Mouse (Mus musculus): ENCODE data around the gene Clec4n. TPM values are rescaled to one million over a fixed set of nuclear protein-coding genes. Genes with fewer than 3 reads are reported as not detected.
"Not testable (repeated sequence)": the region's sequence is repeated elsewhere in the genome, so short reads cannot be mapped to it uniquely, and the experiment has no call there.

Gene Clec4n
- polyA plus RNA-seq, 1 experiment from 2014 or later, result 3.6 TPM

- WGBS, result 86% methylated on average over 5 of the region's 5 CpGs
- Histone ChIP-seq H3K4me2 (ENCODE audit: low read length) (no peak overlapping the region), H3K4me1 (replicated peaks; ENCODE audit: control insufficient read depth, insufficient read depth, low read length) (no peaks in the 10 kb centered on the region), H3K9me3 (ENCODE audit: control insufficient read depth, low read length) (no peaks in the 10 kb centered on the region), H3K27me3 (replicated peaks; ENCODE audit: control insufficient read depth, insufficient read depth, low read length) (no peaks in the 10 kb centered on the region), H3K27ac (ENCODE audit: low read depth) (no peak overlapping the region), H3K9ac (ENCODE audit: low read length) (no peak overlapping the region), H3K4me3 (ENCODE audit: low read depth, low read length) (no peak overlapping the region), H3K36me3 (ENCODE audit: control insufficient read depth, insufficient read depth, low read length) (no peaks in the 10 kb centered on the region)
- DNase-seq (ENCODE audit: low spot score) (no peak), ATAC-seq (replicated peaks; ENCODE audit: low FRiP score, low TSS enrichment, low read depth) (no peak)
Measured at GRCm38 (mm10) chr6:123244201-123244600, 14.6 kb downstream of the Clec4n start.

- ATAC-seq (replicated peaks; ENCODE audit: low FRiP score, low TSS enrichment, low read depth); H3K4me2 ChIP-seq (ENCODE audit: low read length); H3K4me3 ChIP-seq (ENCODE audit: low read depth, low read length); DNase-seq (ENCODE audit: low spot score); H3K27me3 ChIP-seq (replicated peaks; ENCODE audit: control insufficient read depth, insufficient read depth, low read length); H3K4me1 ChIP-seq (replicated peaks; ENCODE audit: control insufficient read depth, insufficient read depth, low read length); H3K9me3 ChIP-seq (ENCODE audit: control insufficient read depth, low read length); H3K27ac ChIP-seq (ENCODE audit: low read depth); H3K9ac ChIP-seq (ENCODE audit: low read length); H3K36me3 ChIP-seq (ENCODE audit: control insufficient read depth, insufficient read depth, low read length): not testable (repeated sequence)
- WGBS, result 72% methylated on average over 2 of the region's 2 CpGs
Measured at GRCm38 (mm10) chr6:123248862-123249261, 19.2 kb downstream of the Clec4n start.

- no peak for DNase-seq (ENCODE audit: low spot score)
- no peak overlapping the region for H3K9ac ChIP-seq (ENCODE audit: low read length)
- no peaks in the 10 kb centered on the region for H3K27me3 ChIP-seq (replicated peaks; ENCODE audit: control insufficient read depth, insufficient read depth, low read length)
- no peak overlapping the region for H3K4me2 ChIP-seq (ENCODE audit: low read length)
- H3K4me1 ChIP-seq (replicated peaks; ENCODE audit: control insufficient read depth, insufficient read depth, low read length), result no peaks in the 10 kb centered on the region
- no peak overlapping the region for H3K4me3 ChIP-seq (ENCODE audit: low read depth, low read length)
- H3K9me3 ChIP-seq (ENCODE audit: control insufficient read depth, low read length), result no peaks in the 10 kb centered on the region
- ATAC-seq (replicated peaks; ENCODE audit: low FRiP score, low TSS enrichment, low read depth), result no peak
- no peak overlapping the region for H3K27ac ChIP-seq (ENCODE audit: low read depth)
- H3K36me3 ChIP-seq (ENCODE audit: control insufficient read depth, insufficient read depth, low read length), result no peaks in the 10 kb centered on the region
Measured at GRCm38 (mm10) chr6:123252735-123253134, 23.1 kb downstream of the Clec4n start.

- Histone ChIP-seq H3K27ac (ENCODE audit: low read depth) (no peak overlapping the region), H3K4me2 (ENCODE audit: low read length) (no peak overlapping the region), H3K4me3 (ENCODE audit: low read depth, low read length) (no peak overlapping the region), H3K9ac (ENCODE audit: low read length) (no peak overlapping the region), H3K9me3 (ENCODE audit: control insufficient read depth, low read length) (no peaks in the 10 kb centered on the region), H3K27me3 (replicated peaks; ENCODE audit: control insufficient read depth, insufficient read depth, low read length) (no peaks in the 10 kb centered on the region), H3K36me3 (ENCODE audit: control insufficient read depth, insufficient read depth, low read length) (no peaks in the 10 kb centered on the region), H3K4me1 (replicated peaks; ENCODE audit: control insufficient read depth, insufficient read depth, low read length) (no peaks in the 10 kb centered on the region)
- DNase-seq (ENCODE audit: low spot score), result no peak
- WGBS, result 75% methylated on average over 3 of the region's 3 CpGs
- ATAC-seq (replicated peaks; ENCODE audit: low FRiP score, low TSS enrichment, low read depth), result no peak
Measured at GRCm38 (mm10) chr6:123258946-123259345, 29.3 kb downstream of the Clec4n start.

- Histone ChIP-seq H3K36me3 (ENCODE audit: control insufficient read depth, insufficient read depth, low read length) (no peaks in the 10 kb centered on the region), H3K4me1 (replicated peaks; ENCODE audit: control insufficient read depth, insufficient read depth, low read length) (no peaks in the 10 kb centered on the region), H3K27me3 (replicated peaks; ENCODE audit: control insufficient read depth, insufficient read depth, low read length) (no peaks in the 10 kb centered on the region), H3K4me2 (ENCODE audit: low read length) (no peak overlapping the region), H3K27ac (ENCODE audit: low read depth) (no peak overlapping the region), H3K9ac (ENCODE audit: low read length) (no peak overlapping the region), H3K4me3 (ENCODE audit: low read depth, low read length) (no peak overlapping the region), H3K9me3 (ENCODE audit: control insufficient read depth, low read length) (no peaks in the 10 kb centered on the region)
- 87% methylated on average over 4 of the region's 4 CpGs for WGBS
- ATAC-seq (replicated peaks; ENCODE audit: low FRiP score, low TSS enrichment, low read depth) (no peak), DNase-seq (ENCODE audit: low spot score) (no peak)
Measured at GRCm38 (mm10) chr6:123259889-123260603, 30.4 kb downstream of the Clec4n start.

GRCm38 (mm10) chr6:123260868-123261267, 31.2 kb downstream of the Clec4n start:
- no peaks in the 10 kb centered on the region for H3K27me3 ChIP-seq (replicated peaks; ENCODE audit: control insufficient read depth, insufficient read depth, low read length)
- H3K4me1 ChIP-seq (replicated peaks; ENCODE audit: control insufficient read depth, insufficient read depth, low read length), result no peaks in the 10 kb centered on the region
- 79% methylated on average over 1 of the region's 1 CpGs for WGBS
- ATAC-seq (replicated peaks; ENCODE audit: low FRiP score, low TSS enrichment, low read depth), result no peak
- no peak overlapping the region for H3K27ac ChIP-seq (ENCODE audit: low read depth)
- H3K4me3 ChIP-seq (ENCODE audit: low read depth, low read length), result no peak overlapping the region
- no peak overlapping the region for H3K4me2 ChIP-seq (ENCODE audit: low read length)
- no peak overlapping the region for H3K9ac ChIP-seq (ENCODE audit: low read length)
- no peak for DNase-seq (ENCODE audit: low spot score)
- no peaks in the 10 kb centered on the region for H3K36me3 ChIP-seq (ENCODE audit: control insufficient read depth, insufficient read depth, low read length)
- H3K9me3 ChIP-seq (ENCODE audit: control insufficient read depth, low read length), result no peaks in the 10 kb centered on the region

- Histone ChIP-seq H3K9ac (ENCODE audit: low read length) (no peak within 1 kb of the TSS), H3K4me1 (replicated peaks; ENCODE audit: control insufficient read depth, insufficient read depth, low read length) (no peaks in the 10 kb centered on the region), H3K36me3 (ENCODE audit: control insufficient read depth, insufficient read depth, low read length) (no peaks in the 10 kb centered on the region), H3K4me2 (ENCODE audit: low read length) (no peak within 1 kb of the TSS), H3K9me3 (ENCODE audit: control insufficient read depth, low read length) (no peaks in the 10 kb centered on the region), H3K4me3 (ENCODE audit: low read depth, low read length) (no peak within 1 kb of the TSS), H3K27ac (ENCODE audit: low read depth) (no peak within 1 kb of the TSS), H3K27me3 (replicated peaks; ENCODE audit: control insufficient read depth, insufficient read depth, low read length) (no peaks in the 10 kb centered on the region)
- DNase-seq (ENCODE audit: low spot score) (no peak), ATAC-seq (replicated peaks; ENCODE audit: low FRiP score, low TSS enrichment, low read depth) (no peak)
- WGBS, result 58% methylated on average over 4 of the region's 4 CpGs
Measured at GRCm38 (mm10) chr6:123261555-123262161, 32.0 kb downstream of the Clec4n start, which contains the start of gene Clec4d. Gene Clec4d, plus strand, starts transcription at chr6:123262111.

- Histone ChIP-seq H3K27ac (ENCODE audit: low read depth) (no peak overlapping the region), H3K4me3 (ENCODE audit: low read depth, low read length) (no peak overlapping the region), H3K9me3 (ENCODE audit: control insufficient read depth, low read length) (no peaks in the 10 kb centered on the region), H3K4me1 (replicated peaks; ENCODE audit: control insufficient read depth, insufficient read depth, low read length) (no peaks in the 10 kb centered on the region), H3K9ac (ENCODE audit: low read length) (no peak overlapping the region), H3K36me3 (ENCODE audit: control insufficient read depth, insufficient read depth, low read length) (no peaks in the 10 kb centered on the region), H3K27me3 (replicated peaks; ENCODE audit: control insufficient read depth, insufficient read depth, low read length) (no peaks in the 10 kb centered on the region), H3K4me2 (ENCODE audit: low read length) (no peak overlapping the region)
- WGBS, result 91% methylated on average over 3 of the region's 3 CpGs
- DNase-seq (ENCODE audit: low spot score), result no peak
- ATAC-seq (replicated peaks; ENCODE audit: low FRiP score, low TSS enrichment, low read depth), result no peak
Measured at GRCm38 (mm10) chr6:123264194-123264593, 34.6 kb downstream of the Clec4n start.

- WGBS, result 90% methylated on average over 4 of the region's 4 CpGs
- Histone ChIP-seq H3K36me3 (ENCODE audit: control insufficient read depth, insufficient read depth, low read length) (no peaks in the 10 kb centered on the region), H3K9ac (ENCODE audit: low read length) (no peak overlapping the region), H3K27ac (ENCODE audit: low read depth) (no peak overlapping the region), H3K9me3 (ENCODE audit: control insufficient read depth, low read length) (no peaks in the 10 kb centered on the region), H3K4me1 (replicated peaks; ENCODE audit: control insufficient read depth, insufficient read depth, low read length) (no peaks in the 10 kb centered on the region), H3K4me3 (ENCODE audit: low read depth, low read length) (no peak overlapping the region), H3K4me2 (ENCODE audit: low read length) (no peak overlapping the region), H3K27me3 (replicated peaks; ENCODE audit: control insufficient read depth, insufficient read depth, low read length) (no peaks in the 10 kb centered on the region)
- DNase-seq (ENCODE audit: low spot score) (no peak), ATAC-seq (replicated peaks; ENCODE audit: low FRiP score, low TSS enrichment, low read depth) (no peak)
Measured at GRCm38 (mm10) chr6:123265809-123266208, 36.2 kb downstream of the Clec4n start.

Measured in intestine, embryonic 14.5 days (tissue).